Comparison of ENCODE assay signal across 11 mouse cellular contexts in genomic region chr11:104269385-104269822, GRCm38 (mm10). TPM values are rescaled to one million over a fixed set of nuclear protein-coding genes. Genes with fewer than 3 reads are reported as not detected.
DNase-seq lines count a peak whose midpoint lies in the region; ATAC-seq and TF ChIP-seq lines count a peak whose summit lies in the region.
"Had no signal": no experiment of that assay in that cellular context is flagged by ENCODE, and none has a peak within 500 bp of the region (broad histone marks: within the 10 kb centered on the region; RNA-seq: fewer than 3 reads in every experiment).

No protein-coding gene starts in this region.

- ATAC-seq in megakaryocyte progenitor cell, adult 5-6 weeks (replicated peaks; ENCODE audit: poor library complexity) = no peak

- WGBS in cerebellum, adult 2 months = 30% methylated on average over 9 of the region's 9 CpGs

- no peak for DNase-seq in cerebellum, adult 2 months
- DNase-seq in cerebellum, postnatal 10 days = no peak
- DNase-seq in ovary, postnatal 36 days (ENCODE audit: low spot score) = peak; percentile 60
- DNase-seq in ovary, postnatal 14 days (ENCODE audit: low spot score) = no peak
- peak; percentile 96 for DNase-seq in kidney, adult 9 months
- DNase-seq in frontal cortex, postnatal 10 days (ENCODE audit: low spot score in 2 of 2) = no peak
- DNase-seq in spleen, postnatal 10 days (ENCODE audit: low spot score in 2 of 2) = no peak
- DNase-seq: left cerebral cortex, postnatal 4 days had no signal

- TF ChIP-seq CTCF in cerebellum, adult 2 months (IDR thresholded peaks at IDR 0.05; ENCODE audit: borderline replicate concordance, insufficient read depth, low read depth, low read length) = no peak

- peak overlapping the region; percentile 96 for H3K27ac ChIP-seq in cerebellum, adult 2 months (ENCODE audit: insufficient read depth, low read length)
- H3K27ac ChIP-seq: embryonic facial prominence, embryonic 15.5 days; neural tube, embryonic 13.5 days had no signal

- no peak for TF ChIP-seq POLR2A in cerebellum, adult 2 months (IDR thresholded peaks at IDR 0.05; ENCODE audit: borderline replicate concordance, insufficient read depth, low read length)

- peaks cover 59% of the 10 kb centered on the region for H3K4me1 ChIP-seq in cerebellum, adult 2 months (ENCODE audit: control insufficient read depth, insufficient read depth, low read length)

- no peak overlapping the region for H3K4me3 ChIP-seq in cerebellum, adult 2 months (replicated peaks; ENCODE audit: insufficient read depth, low read depth, low read length)
- H3K4me3 ChIP-seq: embryonic facial prominence, embryonic 15.5 days; neural tube, embryonic 13.5 days had no signal

- H3K27me3 ChIP-seq in cerebellum, adult 2 months (ENCODE audit: control insufficient read depth, insufficient read depth, low read length) = no peaks in the 10 kb centered on the region
- H3K27me3 ChIP-seq: embryonic facial prominence, embryonic 15.5 days; neural tube, embryonic 13.5 days had no signal

RNA-seq across cellular contexts. Expression of gene Mapt, which starts 38.2 kb away (rescaled TPM):
- polyA plus RNA-seq in cerebellum, adult 2 months (2012; rRNA removed) = 273 and 275 TPM in 2 replicates
- 0.27 TPM in 1 of 2 replicates, not detected in the other for total RNA-seq in megakaryocyte progenitor cell, adult 5-6 weeks (2015)
- total RNA-seq in megakaryocyte progenitor cell, adult 5-6 weeks (2017) = 0.27 TPM in 1 of 2 replicates, not detected in the other

Comparison
In these comparisons a context has a peak if more than half of its experiments do, and no peak if none do; other contexts are left out.
1. DNase-seq: peak in ovary, postnatal 36 days (single experiment) and kidney, adult 9 months (single experiment); none in cerebellum, adult 2 months (0 of 2), cerebellum, postnatal 10 days (0 of 2), ovary, postnatal 14 days (single experiment), frontal cortex, postnatal 10 days (0 of 2) and spleen, postnatal 10 days (0 of 2).